Mouse (Mus musculus): ENCODE data around the gene Tmem218. TPM values are rescaled to one million over a fixed set of nuclear protein-coding genes. Genes with fewer than 3 reads are reported as not detected.
A peak's percentile ranks its signal among the peaks of the same experiment; 100 is the strongest.

The Tmem218 gene
- polyA plus RNA-seq, 1 experiment: 0.06 TPM

- Histone ChIP-seq H3K4me1 (ENCODE audit: control insufficient read depth) (no peaks in the 10 kb centered on the region), H3K4me3 (replicated peaks) (no peak overlapping the region), H3K27me3 (ENCODE audit: control insufficient read depth) (no peaks in the 10 kb centered on the region), H3K36me3 (ENCODE audit: control insufficient read depth) (no peaks in the 10 kb centered on the region), H3K9me3 (ENCODE audit: control insufficient read depth, low read length) (no peaks in the 10 kb centered on the region)
- TF ChIP-seq TAL1 (IDR thresholded peaks at IDR 0.05; ENCODE audit: low read length) (no peak), GATA1 (IDR thresholded peaks at IDR 0.05; ENCODE audit: low read length) (no peak)
Observed at GRCm38 (mm10) chr9:37245810-37246209, 37.8 kb downstream of the Tmem218 start.

GRCm38 (mm10) chr9:37247429-37247828 lies 39.4 kb downstream of the Tmem218 start:
- H3K4me1 ChIP-seq (ENCODE audit: control insufficient read depth): no peaks in the 10 kb centered on the region
- no peak overlapping the region for H3K4me3 ChIP-seq (replicated peaks)
- H3K36me3 ChIP-seq (ENCODE audit: control insufficient read depth): no peaks in the 10 kb centered on the region
- H3K27me3 ChIP-seq (ENCODE audit: control insufficient read depth): no peaks in the 10 kb centered on the region
- no peaks in the 10 kb centered on the region for H3K9me3 ChIP-seq (ENCODE audit: control insufficient read depth, low read length)
- TF ChIP-seq GATA1 (IDR thresholded peaks at IDR 0.05; ENCODE audit: low read length) (no peak), TAL1 (IDR thresholded peaks at IDR 0.05; ENCODE audit: low read length) (no peak)

GRCm38 (mm10) chr9:37248381-37248906 lies 40.4 kb downstream of the Tmem218 start:
- Histone ChIP-seq H3K9me3 (ENCODE audit: control insufficient read depth, low read length) (no peaks in the 10 kb centered on the region), H3K4me3 (replicated peaks) (no peak overlapping the region), H3K36me3 (ENCODE audit: control insufficient read depth) (no peaks in the 10 kb centered on the region), H3K27me3 (ENCODE audit: control insufficient read depth) (no peaks in the 10 kb centered on the region), H3K4me1 (ENCODE audit: control insufficient read depth) (no peaks in the 10 kb centered on the region)
- TF ChIP-seq GATA1 (IDR thresholded peaks at IDR 0.05; ENCODE audit: low read length) (no peak), TAL1 (IDR thresholded peaks at IDR 0.05; ENCODE audit: low read length) (no peak)

GRCm38 (mm10) chr9:37249976-37250375 lies 42.0 kb downstream of the Tmem218 start:
- H3K4me1 ChIP-seq (ENCODE audit: control insufficient read depth): no peaks in the 10 kb centered on the region
- no peaks in the 10 kb centered on the region for H3K9me3 ChIP-seq (ENCODE audit: control insufficient read depth, low read length)
- TF ChIP-seq GATA1 (IDR thresholded peaks at IDR 0.05; ENCODE audit: low read length): no peak
- TF ChIP-seq TAL1 (IDR thresholded peaks at IDR 0.05; ENCODE audit: low read length): no peak
- H3K27me3 ChIP-seq (ENCODE audit: control insufficient read depth): peaks cover 6% of the 10 kb centered on the region
- H3K36me3 ChIP-seq (ENCODE audit: control insufficient read depth): no peaks in the 10 kb centered on the region
- H3K4me3 ChIP-seq (replicated peaks): no peak overlapping the region

GRCm38 (mm10) chr9:37250631-37251030 lies 42.6 kb downstream of the Tmem218 start:
- H3K4me1 ChIP-seq (ENCODE audit: control insufficient read depth): no peaks in the 10 kb centered on the region
- H3K9me3 ChIP-seq (ENCODE audit: control insufficient read depth, low read length): no peaks in the 10 kb centered on the region
- H3K27me3 ChIP-seq (ENCODE audit: control insufficient read depth): peaks cover 12% of the 10 kb centered on the region
- no peak overlapping the region for H3K4me3 ChIP-seq (replicated peaks)
- TF ChIP-seq GATA1 (IDR thresholded peaks at IDR 0.05; ENCODE audit: low read length) (no peak), TAL1 (IDR thresholded peaks at IDR 0.05; ENCODE audit: low read length) (no peak)
- H3K36me3 ChIP-seq (ENCODE audit: control insufficient read depth): no peaks in the 10 kb centered on the region

- no peak for TF ChIP-seq TAL1 (IDR thresholded peaks at IDR 0.05; ENCODE audit: low read length)
- TF ChIP-seq GATA1 (IDR thresholded peaks at IDR 0.05; ENCODE audit: low read length): no peak
- H3K36me3 ChIP-seq (ENCODE audit: control insufficient read depth): no peaks in the 10 kb centered on the region
- peaks cover 24% of the 10 kb centered on the region for H3K27me3 ChIP-seq (ENCODE audit: control insufficient read depth)
- no peaks in the 10 kb centered on the region for H3K9me3 ChIP-seq (ENCODE audit: control insufficient read depth, low read length)
- no peaks in the 10 kb centered on the region for H3K4me1 ChIP-seq (ENCODE audit: control insufficient read depth)
- H3K4me3 ChIP-seq (replicated peaks): no peak overlapping the region
Observed at GRCm38 (mm10) chr9:37254531-37255110, 46.6 kb downstream of the Tmem218 start.

GRCm38 (mm10) chr9:37255149-37255888 lies 47.3 kb downstream of the Tmem218 start, which contains the start of gene Slc37a2:
TSS of gene Slc37a2 (minus strand) at chr9:37255738.
- TF ChIP-seq TAL1 (IDR thresholded peaks at IDR 0.05; ENCODE audit: low read length): no peak
- no peak for TF ChIP-seq GATA1 (IDR thresholded peaks at IDR 0.05; ENCODE audit: low read length)
- Histone ChIP-seq H3K4me3 (replicated peaks) (peak within 1 kb of the TSS; percentile 31), H3K36me3 (ENCODE audit: control insufficient read depth) (no peaks in the 10 kb centered on the region), H3K4me1 (ENCODE audit: control insufficient read depth) (no peaks in the 10 kb centered on the region), H3K9me3 (ENCODE audit: control insufficient read depth, low read length) (no peaks in the 10 kb centered on the region), H3K27me3 (ENCODE audit: control insufficient read depth) (peaks cover 24% of the 10 kb centered on the region)

- no peaks in the 10 kb centered on the region for H3K9me3 ChIP-seq (ENCODE audit: control insufficient read depth, low read length)
- H3K4me3 ChIP-seq (replicated peaks): no peak overlapping the region
- no peaks in the 10 kb centered on the region for H3K4me1 ChIP-seq (ENCODE audit: control insufficient read depth)
- H3K27me3 ChIP-seq (ENCODE audit: control insufficient read depth): peaks cover 24% of the 10 kb centered on the region
- TF ChIP-seq GATA1 (IDR thresholded peaks at IDR 0.05; ENCODE audit: low read length) (no peak), TAL1 (IDR thresholded peaks at IDR 0.05; ENCODE audit: low read length) (no peak)
- H3K36me3 ChIP-seq (ENCODE audit: control insufficient read depth): no peaks in the 10 kb centered on the region
Observed at GRCm38 (mm10) chr9:37255889-37256225, 47.8 kb downstream of the Tmem218 start.

- Histone ChIP-seq H3K36me3 (ENCODE audit: control insufficient read depth) (no peaks in the 10 kb centered on the region), H3K27me3 (ENCODE audit: control insufficient read depth) (no peaks in the 10 kb centered on the region), H3K4me1 (ENCODE audit: control insufficient read depth) (no peaks in the 10 kb centered on the region), H3K9me3 (ENCODE audit: control insufficient read depth, low read length) (no peaks in the 10 kb centered on the region), H3K4me3 (replicated peaks) (no peak overlapping the region)
- no peak for TF ChIP-seq TAL1 (IDR thresholded peaks at IDR 0.05; ENCODE audit: low read length)
- no peak for TF ChIP-seq GATA1 (IDR thresholded peaks at IDR 0.05; ENCODE audit: low read length)
Observed at GRCm38 (mm10) chr9:37266622-37267021, 58.6 kb downstream of the Tmem218 start.

Other genes starting within 250 kb of the Tmem218 start
- not detected in 2 replicates for gene Pknox2, start 60.8 kb upstream of the Tmem218 start, polyA plus RNA-seq (2012)
- 0.01 TPM in 1 of 2 replicates, not detected in the other for gene Slc37a2, start 47.5 kb downstream of the Tmem218 start, polyA plus RNA-seq (2012)
- 0.13 and 0.28 TPM in 2 replicates for gene Ccdc15, start 140.2 kb downstream of the Tmem218 start, polyA plus RNA-seq (2012)
- gene Hepacam, start 159.1 kb downstream of the Tmem218 start, polyA plus RNA-seq (2012): not detected in 2 replicates
- gene Robo4, start 193.7 kb downstream of the Tmem218 start, polyA plus RNA-seq (2012): 0.02 and 0.23 TPM in 2 replicates
- gene Robo3, start 225.0 kb downstream of the Tmem218 start, polyA plus RNA-seq (2012): 0.05 and 0.08 TPM in 2 replicates

Data from erythroblast, embryonic 14.5 days (primary cell).